Mouse (Mus musculus) granulocyte monocyte progenitor cell, adult 5-6 weeks (primary cell): ENCODE measurements at regions not wholly inside any gene's neighbourhood (a gene's known extent, or its start where the extent isn't known, plus 50 kb on each side); places are given as distances from the start of the nearest gene placed in this dataset.

Experiments
- ATAC-seq: replicated peaks from 2 replicates; pipeline ENCODE4 v1.8.0; 2016; ENCODE audit warnings: mild to moderate bottlenecking, moderate TSS enrichment, inconsistent platforms; ENCODE audit not compliant: poor library complexity, severe bottlenecking

DNA sequence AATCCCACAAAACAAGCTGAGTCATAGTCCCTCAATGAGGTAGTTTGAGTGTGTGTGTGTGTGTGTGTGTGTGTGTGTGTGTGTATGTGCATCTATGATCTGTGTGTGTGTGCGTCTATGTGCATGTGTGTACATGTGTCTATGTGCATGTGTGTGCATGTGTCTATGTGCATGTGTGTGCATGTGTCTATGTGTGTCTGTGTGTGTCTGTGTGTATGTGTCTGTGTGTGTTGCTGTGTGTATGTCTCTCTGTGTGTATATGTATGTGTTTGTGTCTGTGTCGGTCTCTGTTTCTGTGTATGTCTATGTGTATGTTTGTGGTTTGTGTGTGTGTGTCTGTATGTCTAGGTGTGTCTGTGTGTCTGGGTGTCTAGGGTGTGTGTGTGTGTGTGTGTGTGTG is 309.1 kb upstream of the Brinp3 start:
- no peak for ATAC-seq

DNA sequence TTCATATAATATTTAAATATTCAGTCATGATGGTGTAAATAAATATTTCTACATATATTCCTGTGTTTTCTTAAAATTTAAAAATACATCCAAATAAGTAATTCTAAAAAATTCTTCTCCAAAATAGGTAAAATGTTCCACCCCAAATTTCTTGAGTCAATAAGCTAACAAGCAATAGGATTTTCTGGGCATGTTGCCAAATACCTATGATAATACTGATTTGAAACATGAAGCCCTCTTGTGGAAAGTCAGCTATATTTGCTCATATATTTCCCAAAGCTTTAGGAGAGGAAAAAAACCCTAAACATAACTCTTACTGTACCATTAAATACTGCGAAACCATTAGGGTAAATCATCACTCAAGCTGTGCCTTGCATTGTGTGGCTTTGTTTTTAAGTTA is 282.9 kb upstream of the Brinp3 start:
- no peak for ATAC-seq

DNA sequence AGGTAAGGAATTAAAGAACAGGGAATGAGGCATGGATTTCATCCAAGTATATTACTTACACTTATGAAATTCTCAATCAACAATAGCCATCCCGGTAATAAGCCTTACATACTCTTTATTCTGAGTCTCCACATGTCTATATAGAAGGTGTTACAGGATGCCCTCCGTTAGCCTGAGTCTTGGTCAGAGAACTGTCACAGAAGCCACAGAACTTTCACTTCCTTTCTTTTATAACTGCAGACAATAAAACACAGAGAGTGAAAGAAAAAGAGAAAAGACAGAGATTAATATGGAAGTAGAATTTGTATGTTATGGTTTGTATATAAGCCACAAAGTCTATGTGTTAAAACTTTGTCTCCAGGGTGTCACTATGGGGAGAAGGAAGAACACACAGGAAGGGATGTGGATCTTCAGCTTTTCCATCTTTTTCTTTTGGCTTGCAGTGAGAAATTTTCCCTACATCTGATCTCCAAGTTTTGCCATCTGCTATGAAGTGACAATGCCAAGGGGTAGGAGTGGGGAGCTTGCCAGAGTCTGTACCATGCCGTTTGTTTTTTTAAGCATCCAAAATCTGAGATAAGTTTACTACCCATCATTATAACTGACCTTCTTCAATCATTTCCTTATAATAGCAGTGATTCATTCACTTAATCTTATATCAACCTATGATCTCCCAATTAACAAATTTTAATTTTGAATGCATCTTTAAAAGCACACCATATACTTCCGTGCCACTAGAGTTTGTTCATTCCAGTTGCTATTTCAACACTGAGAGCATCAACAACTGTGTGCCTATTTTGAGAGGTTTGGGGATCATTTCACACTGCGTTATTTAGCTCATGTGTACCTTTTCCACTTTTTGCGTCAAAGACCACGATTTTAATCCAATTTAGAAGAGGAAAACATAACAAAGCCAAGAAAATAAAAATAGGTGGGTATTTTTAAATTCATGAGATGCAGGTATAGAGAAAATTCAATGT is 262.8 kb upstream of the Brinp3 start:
- 0 out of 2 replicates have a peak, but pooled peaks have one; percentile 42 for ATAC-seq

DNA sequence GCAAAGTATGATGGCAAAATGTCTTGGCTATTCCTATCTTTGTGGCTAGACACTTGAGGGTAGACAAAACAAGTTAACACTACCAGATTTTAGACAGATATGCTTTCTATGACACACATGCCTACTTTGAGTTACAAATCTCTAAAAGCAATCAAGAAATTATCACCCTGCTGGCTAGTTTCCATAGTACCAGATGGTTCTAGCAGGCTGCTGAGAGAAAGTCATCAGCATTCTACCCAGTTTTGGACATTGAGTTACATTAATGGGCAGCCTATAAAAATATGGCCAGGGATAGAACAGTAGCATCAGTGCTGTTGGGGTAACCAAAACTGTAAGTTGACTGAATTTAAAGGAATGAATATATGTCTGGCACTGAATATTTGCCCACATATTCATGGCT is 234.2 kb upstream of the Brinp3 start:
- ATAC-seq = no peak

DNA sequence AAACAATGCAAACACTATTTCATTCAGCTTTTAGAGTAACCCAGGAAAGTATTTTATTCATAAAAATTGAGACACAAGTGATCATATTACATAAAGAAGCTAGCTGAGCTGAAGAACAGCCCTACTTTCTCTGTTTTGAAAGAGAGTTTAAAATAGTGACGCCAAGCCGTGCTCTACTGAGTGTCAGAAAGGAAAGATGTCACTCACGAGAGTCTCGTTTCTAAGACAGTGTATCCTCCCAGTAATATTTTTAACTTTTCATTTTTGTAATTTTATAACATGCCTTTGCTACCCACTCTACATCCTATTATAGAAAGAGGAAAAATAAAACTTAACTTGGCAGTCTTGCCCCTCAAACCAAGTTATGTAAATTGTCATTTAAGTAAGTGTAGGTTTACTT is 195.5 kb upstream of the Brinp3 start:
- ATAC-seq = no peak

DNA sequence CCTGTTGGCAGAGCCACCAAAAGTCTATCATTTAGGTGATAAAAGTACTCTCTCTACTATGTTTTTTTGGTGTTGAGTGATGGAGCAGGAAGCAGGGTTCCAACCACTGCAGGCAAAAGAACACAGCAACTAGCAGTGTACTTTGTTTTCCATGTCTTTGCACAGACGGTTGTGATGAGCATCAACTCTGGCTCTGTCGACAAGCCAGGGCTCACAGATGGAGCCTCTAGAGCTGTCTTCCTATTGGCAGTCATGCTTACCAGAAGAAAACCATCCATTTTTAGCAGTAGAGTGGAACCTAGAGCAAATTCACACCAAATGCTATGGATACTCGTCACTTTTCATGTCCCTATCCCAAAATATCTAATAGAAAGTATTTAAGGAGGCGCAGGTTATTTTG is 182.0 kb upstream of the Brinp3 start:
- ATAC-seq = no peak

DNA sequence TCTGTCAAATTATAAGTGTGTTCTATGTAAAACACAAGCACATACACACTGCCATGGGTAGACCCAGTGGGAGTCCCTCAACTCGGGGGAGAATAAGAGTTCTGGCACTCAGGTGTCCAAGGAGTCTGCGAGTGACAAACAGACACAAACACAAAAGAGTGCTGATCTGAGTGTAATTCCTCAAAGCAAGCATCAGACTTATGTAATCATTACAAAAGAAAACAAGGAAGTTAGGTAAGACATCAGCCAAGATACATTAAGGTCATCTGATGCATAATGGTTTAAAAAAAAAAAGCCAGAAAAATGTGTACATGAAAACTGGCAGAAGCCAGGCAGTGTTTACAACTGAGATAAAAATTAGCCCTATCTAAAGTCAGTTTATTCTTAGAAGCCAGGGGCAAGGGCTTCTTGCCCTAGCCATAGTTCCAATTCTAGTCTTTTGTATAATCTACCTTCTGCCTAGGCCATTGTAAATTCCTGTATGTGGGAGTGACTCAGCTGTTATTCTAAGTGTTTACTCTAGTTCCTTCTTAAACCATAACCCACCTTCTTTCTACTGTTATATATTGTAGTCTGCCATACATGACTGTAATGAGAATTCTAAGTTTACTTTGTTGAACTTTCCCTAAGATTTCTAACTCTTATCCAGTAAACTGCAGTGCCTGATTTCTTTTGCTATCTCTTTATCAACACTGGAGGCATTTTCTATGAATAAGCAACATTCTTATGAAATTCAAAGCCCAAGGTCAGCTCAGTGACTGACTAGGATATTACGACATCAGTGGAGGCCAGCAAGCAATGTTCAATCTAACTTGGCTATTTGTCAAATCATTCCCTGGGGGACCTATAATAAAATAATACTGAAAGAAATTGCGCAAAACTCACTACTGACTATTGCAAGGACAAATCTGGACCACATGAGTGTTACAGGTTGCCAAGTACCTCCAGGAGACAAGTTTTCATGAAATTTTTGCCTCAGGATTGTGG is 178.1 kb upstream of the Brinp3 start:
- peak; percentile 20; the same call in 1 of the 2 replicates for ATAC-seq

DNA sequence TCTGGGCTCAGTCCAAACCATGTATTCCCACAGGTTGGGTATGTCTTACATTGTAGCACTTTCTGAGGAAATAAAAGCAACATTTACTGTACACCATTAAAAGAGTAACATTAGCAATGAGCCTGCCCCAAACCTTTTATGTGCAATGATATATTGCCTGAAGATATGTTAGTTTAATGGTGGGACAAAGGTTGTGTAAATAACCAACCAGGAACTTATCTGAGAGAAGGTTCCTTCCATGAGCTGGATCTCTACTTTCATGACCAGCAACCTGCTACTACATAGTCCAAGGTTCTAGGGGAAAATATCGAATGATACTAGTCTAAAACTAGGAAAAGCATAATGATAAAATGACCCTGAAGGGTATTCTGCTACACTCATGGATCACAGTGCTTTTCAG is 172.5 kb upstream of the Brinp3 start:
- no peak for ATAC-seq

DNA sequence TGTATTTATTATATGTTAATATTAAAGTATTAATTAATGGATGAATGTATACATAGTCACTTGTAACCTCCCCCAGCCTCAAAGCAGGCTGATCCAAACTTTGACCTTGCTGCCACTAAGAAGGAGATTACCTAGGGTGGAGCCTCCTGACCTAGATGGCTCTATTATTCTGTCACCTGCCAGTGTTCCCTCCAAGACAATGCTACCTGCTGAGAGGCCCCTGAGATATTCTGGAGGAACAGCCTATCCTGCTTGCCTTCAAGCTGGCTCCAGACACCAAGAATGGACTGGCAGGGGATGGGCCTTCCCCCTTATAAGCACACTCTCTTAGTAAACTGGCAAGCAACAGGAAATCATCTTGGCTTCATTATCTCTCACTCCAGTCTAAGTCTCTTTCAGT is 171.7 kb upstream of the Brinp3 start:
- ATAC-seq = no peak

DNA sequence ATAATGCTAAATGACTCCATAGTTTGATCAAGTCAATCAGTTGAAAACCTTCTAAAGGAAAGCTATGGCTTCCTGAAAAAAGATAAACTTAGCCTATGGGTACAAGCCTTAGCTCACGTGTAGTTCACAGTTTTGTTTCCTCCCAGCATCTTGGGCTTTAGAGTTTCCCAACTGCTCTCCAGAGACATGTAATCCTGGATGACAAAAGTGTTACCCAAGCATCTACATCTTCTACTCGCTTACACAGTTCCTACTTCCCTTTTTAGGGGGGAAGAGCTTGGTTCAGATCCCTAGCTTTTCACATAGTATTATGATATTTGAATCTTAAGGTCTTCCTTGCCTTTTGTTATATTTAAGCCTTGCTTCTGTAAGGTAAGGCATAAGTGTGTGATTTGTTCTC is 157.5 kb upstream of the Brinp3 start:
- peak; percentile 59 for ATAC-seq

DNA sequence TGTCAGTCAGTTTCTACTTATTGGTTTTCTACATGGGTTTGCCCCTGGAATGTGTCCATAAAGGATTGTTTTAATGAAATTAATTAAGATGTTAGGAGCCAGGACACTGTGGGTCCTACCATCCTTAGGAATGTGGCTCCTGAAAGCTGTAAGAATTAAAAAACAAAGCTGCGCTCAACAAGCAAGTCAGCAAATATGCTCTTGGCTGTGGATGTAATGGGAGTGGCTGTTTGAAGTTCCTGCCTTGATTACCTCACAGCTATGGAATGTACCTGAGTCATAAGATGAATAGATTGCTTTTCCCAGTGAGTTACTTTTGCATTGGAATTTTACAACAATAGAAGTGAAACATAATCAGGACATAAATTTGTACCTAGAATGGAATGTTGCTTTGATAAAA is 137.6 kb upstream of the Brinp3 start:
- no peak for ATAC-seq

DNA sequence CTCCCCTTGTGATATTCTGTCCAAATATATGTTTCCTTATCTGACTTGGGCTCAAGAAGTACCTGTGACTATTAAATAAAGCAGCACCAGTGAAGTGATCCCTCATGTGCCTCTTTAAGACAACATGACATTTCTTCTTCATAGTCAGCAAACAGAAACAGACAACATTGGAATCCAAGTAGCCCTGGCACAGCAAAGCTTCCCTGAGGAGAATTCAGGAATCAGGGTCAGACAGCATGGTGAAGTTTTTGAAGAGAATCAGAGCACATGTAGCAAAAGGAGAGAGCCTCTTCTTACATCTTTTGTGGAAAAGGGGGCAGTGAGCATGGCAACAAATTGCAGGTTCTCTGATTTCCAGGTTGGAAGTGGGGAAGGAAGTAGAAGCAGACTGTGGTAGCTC is 136.3 kb upstream of the Brinp3 start:
- no peak for ATAC-seq

DNA sequence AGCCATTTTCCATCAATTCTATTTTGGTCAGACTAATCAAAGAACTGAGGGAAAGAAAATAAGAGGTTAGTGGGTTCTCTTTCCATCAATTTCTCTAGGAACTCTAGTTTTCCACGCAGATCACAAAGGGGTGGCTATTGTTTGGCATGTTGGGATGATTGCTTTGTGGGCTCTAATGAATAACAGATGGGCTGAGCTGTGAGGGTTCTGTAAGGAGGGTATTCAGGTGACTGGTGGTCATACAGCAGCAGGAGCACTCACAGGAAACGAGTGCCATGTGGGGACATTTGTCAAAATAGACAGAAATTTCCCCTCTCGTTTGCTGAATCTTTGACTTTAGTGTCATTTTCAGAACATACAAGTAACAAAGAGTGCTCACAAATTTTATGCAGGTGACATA is 134.9 kb upstream of the Brinp3 start:
- no peak for ATAC-seq

DNA sequence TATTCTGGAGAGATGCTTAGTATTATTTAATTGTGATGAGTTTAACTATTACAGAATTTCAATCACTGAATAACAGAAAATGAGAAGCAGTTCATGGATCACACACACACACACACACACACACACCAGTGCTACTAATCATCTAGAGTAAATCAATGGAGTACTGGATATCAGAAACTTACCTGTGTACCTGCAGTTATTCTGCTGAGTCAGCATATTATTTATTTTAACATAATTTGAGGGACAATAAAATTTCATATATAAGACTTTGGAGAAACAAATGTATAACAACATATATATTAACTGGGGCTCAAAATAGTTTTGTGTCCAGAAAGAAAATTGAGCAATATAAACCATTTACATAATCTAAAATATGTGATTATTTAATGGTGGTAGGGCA is 134.4 kb upstream of the Brinp3 start:
- no peak for ATAC-seq

DNA sequence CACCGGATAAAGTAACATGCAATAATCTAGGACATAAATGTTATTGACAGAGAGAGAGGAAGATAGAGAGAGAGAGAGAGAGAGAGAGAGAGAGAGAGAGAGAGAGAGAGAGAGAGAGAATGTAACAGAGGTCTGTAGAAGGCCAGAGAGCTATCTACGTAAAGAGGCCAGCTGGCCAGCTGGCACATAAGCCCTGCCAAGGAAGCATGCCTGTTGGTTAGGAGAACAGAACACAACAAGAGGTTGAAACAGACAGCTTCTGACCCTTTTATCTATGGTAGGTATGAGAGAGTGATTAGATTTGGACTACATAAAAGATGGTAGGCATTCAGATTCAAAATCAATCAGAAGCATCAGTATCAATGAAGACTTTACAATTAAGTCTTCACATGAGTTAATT is 130.8 kb upstream of the Brinp3 start:
- ATAC-seq = no peak
